Mouse (Mus musculus): ENCODE measurements around the gene Crot. TPM values are rescaled to one million over a fixed set of nuclear protein-coding genes. Genes with fewer than 3 reads are reported as not detected.
"Not testable (repeated sequence)": the region's sequence is repeated elsewhere in the genome, so short reads cannot be mapped to it uniquely, and the experiment has no call there.

The Crot gene
- polyA plus RNA-seq, 1 experiment = 6.6 TPM

- Histone ChIP-seq H3K4me3 (ENCODE audit: insufficient read depth, poor library complexity, severe bottlenecking) (no peak overlapping the region), H3K36me3 (ENCODE audit: control insufficient read depth, insufficient read depth) (no peaks in the 10 kb centered on the region), H3K79me2 (ENCODE audit: control insufficient read depth, insufficient read depth) (no peaks in the 10 kb centered on the region), H3K27me3 (ENCODE audit: control insufficient read depth, insufficient read depth, insufficient read length) (no peaks in the 10 kb centered on the region), H3ac (ENCODE audit: control insufficient read depth, insufficient read length, low read depth) (no peak overlapping the region), H3K79me3 (ENCODE audit: low read depth) (no peaks in the 10 kb centered on the region)
- TF ChIP-seq MYOG (IDR thresholded peaks at IDR 0.05; ENCODE audit: control insufficient read depth, extremely low read depth, insufficient read length) = no peak
- no peak for TF ChIP-seq CTCF (IDR thresholded peaks at IDR 0.05; ENCODE audit: control insufficient read depth, insufficient read depth, insufficient read length)
- TF ChIP-seq USF1 (IDR thresholded peaks at IDR 0.05; ENCODE audit: low read depth) = no peak
- no peak for TF ChIP-seq MAX (IDR thresholded peaks at IDR 0.05)
- TF ChIP-seq CEBPB (IDR thresholded peaks at IDR 0.05; ENCODE audit: low read depth) = no peak
- TF ChIP-seq FOSL1 (IDR thresholded peaks at IDR 0.05; ENCODE audit: insufficient read depth, low read length, poor library complexity, severe bottlenecking) = no peak
- no peak for TF ChIP-seq MYOD1 (IDR thresholded peaks at IDR 0.05; ENCODE audit: control insufficient read depth, insufficient read length, low read depth)
Observed at GRCm38 (mm10) chr5:8947423-8948110, 49.6 kb downstream of the Crot start.

- H3ac ChIP-seq (ENCODE audit: control insufficient read depth, insufficient read length, low read depth) = no peak overlapping the region
- no peaks in the 10 kb centered on the region for H3K36me3 ChIP-seq (ENCODE audit: control insufficient read depth, insufficient read depth)
- H3K27me3 ChIP-seq (ENCODE audit: control insufficient read depth, insufficient read depth, insufficient read length) = no peaks in the 10 kb centered on the region
- H3K79me2 ChIP-seq (ENCODE audit: control insufficient read depth, insufficient read depth) = no peaks in the 10 kb centered on the region
- TF ChIP-seq USF1 (IDR thresholded peaks at IDR 0.05; ENCODE audit: low read depth) = no peak
- no peak for TF ChIP-seq MAX (IDR thresholded peaks at IDR 0.05)
- TF ChIP-seq MYOD1 (IDR thresholded peaks at IDR 0.05; ENCODE audit: control insufficient read depth, insufficient read length, low read depth) = no peak
- TF ChIP-seq CTCF (IDR thresholded peaks at IDR 0.05; ENCODE audit: control insufficient read depth, insufficient read depth, insufficient read length) = no peak
- TF ChIP-seq MYOG (IDR thresholded peaks at IDR 0.05; ENCODE audit: control insufficient read depth, extremely low read depth, insufficient read length) = no peak
- TF ChIP-seq CEBPB (IDR thresholded peaks at IDR 0.05; ENCODE audit: low read depth) = no peak
- no peak for TF ChIP-seq FOSL1 (IDR thresholded peaks at IDR 0.05; ENCODE audit: insufficient read depth, low read length, poor library complexity, severe bottlenecking)
- no peaks in the 10 kb centered on the region for H3K79me3 ChIP-seq (ENCODE audit: low read depth)
- H3K4me3 ChIP-seq (ENCODE audit: insufficient read depth, poor library complexity, severe bottlenecking) = no peak overlapping the region
Observed at GRCm38 (mm10) chr5:8943836-8944235, 53.3 kb downstream of the Crot start.

- H3ac ChIP-seq (ENCODE audit: control insufficient read depth, insufficient read length, low read depth); H3K79me3 ChIP-seq (ENCODE audit: low read depth); H3K4me3 ChIP-seq (ENCODE audit: insufficient read depth, poor library complexity, severe bottlenecking); H3K79me2 ChIP-seq (ENCODE audit: control insufficient read depth, insufficient read depth); H3K27me3 ChIP-seq (ENCODE audit: control insufficient read depth, insufficient read depth, insufficient read length); H3K36me3 ChIP-seq (ENCODE audit: control insufficient read depth, insufficient read depth): not testable (repeated sequence)
Observed at GRCm38 (mm10) chr5:8941266-8941665, 55.9 kb downstream of the Crot start.

GRCm38 (mm10) chr5:8937965-8938364 lies 59.2 kb downstream of the Crot start:
- H3ac ChIP-seq (ENCODE audit: control insufficient read depth, insufficient read length, low read depth) = no peak overlapping the region

GRCm38 (mm10) chr5:8928440-8928839 lies 68.7 kb downstream of the Crot start:
- Histone ChIP-seq H3ac (ENCODE audit: control insufficient read depth, insufficient read length, low read depth) (no peak overlapping the region), H3K79me3 (ENCODE audit: low read depth) (no peaks in the 10 kb centered on the region), H3K79me2 (ENCODE audit: control insufficient read depth, insufficient read depth) (no peaks in the 10 kb centered on the region), H3K27me3 (ENCODE audit: control insufficient read depth, insufficient read depth, insufficient read length) (no peaks in the 10 kb centered on the region), H3K4me3 (ENCODE audit: insufficient read depth, poor library complexity, severe bottlenecking) (no peak overlapping the region), H3K36me3 (ENCODE audit: control insufficient read depth, insufficient read depth) (no peaks in the 10 kb centered on the region)
- TF ChIP-seq MYOD1 (IDR thresholded peaks at IDR 0.05; ENCODE audit: control insufficient read depth, insufficient read length, low read depth) (no peak), CEBPB (IDR thresholded peaks at IDR 0.05; ENCODE audit: low read depth) (no peak), MAX (IDR thresholded peaks at IDR 0.05) (no peak), USF1 (IDR thresholded peaks at IDR 0.05; ENCODE audit: low read depth) (no peak), FOSL1 (IDR thresholded peaks at IDR 0.05; ENCODE audit: insufficient read depth, low read length, poor library complexity, severe bottlenecking) (no peak), MYOG (IDR thresholded peaks at IDR 0.05; ENCODE audit: control insufficient read depth, extremely low read depth, insufficient read length) (no peak), CTCF (IDR thresholded peaks at IDR 0.05; ENCODE audit: control insufficient read depth, insufficient read depth, insufficient read length) (no peak)

More at GRCm38 (mm10) chr5:8937965-8938364, 59.2 kb downstream of the Crot start:
- no peak for TF ChIP-seq MYOD1 (IDR thresholded peaks at IDR 0.05; ENCODE audit: control insufficient read depth, insufficient read length, low read depth)
- no peak for TF ChIP-seq MYOG (IDR thresholded peaks at IDR 0.05; ENCODE audit: control insufficient read depth, extremely low read depth, insufficient read length)
- TF ChIP-seq CEBPB (IDR thresholded peaks at IDR 0.05; ENCODE audit: low read depth) = no peak
- TF ChIP-seq CTCF (IDR thresholded peaks at IDR 0.05; ENCODE audit: control insufficient read depth, insufficient read depth, insufficient read length) = no peak
- no peak for TF ChIP-seq MAX (IDR thresholded peaks at IDR 0.05)
- no peak for TF ChIP-seq USF1 (IDR thresholded peaks at IDR 0.05; ENCODE audit: low read depth)
- TF ChIP-seq FOSL1 (IDR thresholded peaks at IDR 0.05; ENCODE audit: insufficient read depth, low read length, poor library complexity, severe bottlenecking) = no peak
- H3K79me3 ChIP-seq (ENCODE audit: low read depth) = no peaks in the 10 kb centered on the region
- no peaks in the 10 kb centered on the region for H3K79me2 ChIP-seq (ENCODE audit: control insufficient read depth, insufficient read depth)
- no peaks in the 10 kb centered on the region for H3K36me3 ChIP-seq (ENCODE audit: control insufficient read depth, insufficient read depth)
- H3K4me3 ChIP-seq (ENCODE audit: insufficient read depth, poor library complexity, severe bottlenecking) = no peak overlapping the region
- H3K27me3 ChIP-seq (ENCODE audit: control insufficient read depth, insufficient read depth, insufficient read length) = no peaks in the 10 kb centered on the region

GRCm38 (mm10) chr5:8917069-8917468 lies 80.1 kb downstream of the Crot start:
- H3ac ChIP-seq (ENCODE audit: control insufficient read depth, insufficient read length, low read depth) = no peak overlapping the region
- TF ChIP-seq MYOG (IDR thresholded peaks at IDR 0.05; ENCODE audit: control insufficient read depth, extremely low read depth, insufficient read length) (no peak), USF1 (IDR thresholded peaks at IDR 0.05; ENCODE audit: low read depth) (no peak), MAX (IDR thresholded peaks at IDR 0.05) (no peak), CEBPB (IDR thresholded peaks at IDR 0.05; ENCODE audit: low read depth) (no peak), CTCF (IDR thresholded peaks at IDR 0.05; ENCODE audit: control insufficient read depth, insufficient read depth, insufficient read length) (no peak), MYOD1 (IDR thresholded peaks at IDR 0.05; ENCODE audit: control insufficient read depth, insufficient read length, low read depth) (no peak), FOSL1 (IDR thresholded peaks at IDR 0.05; ENCODE audit: insufficient read depth, low read length, poor library complexity, severe bottlenecking) (no peak)

More at GRCm38 (mm10) chr5:8917069-8917468, 80.1 kb downstream of the Crot start:
- Histone ChIP-seq H3K27me3 (ENCODE audit: control insufficient read depth, insufficient read depth, insufficient read length) (peaks cover 3% of the 10 kb centered on the region), H3K79me3 (ENCODE audit: low read depth) (no peaks in the 10 kb centered on the region), H3K4me3 (ENCODE audit: insufficient read depth, poor library complexity, severe bottlenecking) (no peak overlapping the region), H3K79me2 (ENCODE audit: control insufficient read depth, insufficient read depth) (no peaks in the 10 kb centered on the region), H3K36me3 (ENCODE audit: control insufficient read depth, insufficient read depth) (no peaks in the 10 kb centered on the region)
